Mouse (Mus musculus) frontal cortex, postnatal 25 days (tissue): ENCODE results near the gene Asap3.
A peak's percentile ranks its signal among the peaks of the same experiment; 100 is the strongest.

Experiments used
- DNase-seq, 2 experiments: peaks; one replicate each; pipeline ENCODE4 v3.0.0; 2022; ENCODE audit warnings: low spot score in 2 of 2

The Asap3 gene

DNA sequence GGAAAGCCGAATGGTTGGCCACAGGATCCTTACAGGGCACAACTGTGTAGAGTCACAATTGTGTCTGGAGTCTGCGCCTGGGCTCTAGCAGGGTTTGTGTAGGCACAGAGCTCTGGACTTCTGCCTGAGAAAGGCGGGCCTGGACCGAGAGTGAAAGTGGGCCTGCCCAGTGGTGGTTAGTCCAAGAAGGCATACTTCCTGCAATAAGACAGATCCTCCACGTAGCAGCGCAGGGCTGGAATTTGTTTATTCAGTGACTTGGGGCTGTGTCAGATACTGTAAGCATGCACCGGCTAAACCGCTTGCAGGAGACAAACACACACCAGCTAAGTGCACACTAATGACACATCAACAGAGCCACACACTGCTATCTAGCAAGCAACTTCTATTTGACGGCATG, 43.6 kb downstream of the Asap3 start:
- no peak for DNase-seq

GRCm38 (mm10) chr4:136255919-136256318, 49.8 kb downstream of the Asap3 start:
- DNase-seq, result no peak

DNA sequence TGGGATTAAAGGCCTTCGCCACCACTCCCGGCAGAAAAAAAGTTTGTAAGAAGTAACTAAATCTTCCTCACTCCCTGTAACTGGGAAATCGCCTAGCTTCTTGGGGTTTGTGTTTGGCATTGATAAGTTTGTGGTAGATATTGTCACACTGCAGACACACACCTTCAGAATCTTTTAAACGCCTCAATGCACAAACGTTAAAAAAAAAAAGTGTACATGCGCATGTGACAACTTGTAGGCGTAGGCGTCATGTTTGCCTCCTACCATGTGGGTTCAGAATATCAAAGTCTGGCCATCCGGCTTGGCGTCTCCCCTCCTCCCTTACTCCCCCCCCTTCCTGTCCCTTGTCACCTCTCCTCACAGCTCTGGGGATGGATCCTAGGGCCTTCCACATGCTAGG, 50.5 kb downstream of the Asap3 start:
- no peak for DNase-seq

GRCm38 (mm10) chr4:136259916-136260315, 53.8 kb downstream of the Asap3 start:
- DNase-seq, result no peak

- peak; percentile 72 to 82 for DNase-seq
Observed at GRCm38 (mm10) chr4:136260491-136261180, 54.5 kb downstream of the Asap3 start.

- no peak for DNase-seq
Observed at GRCm38 (mm10) chr4:136261912-136262311, 55.7 kb downstream of the Asap3 start.

GRCm38 (mm10) chr4:136263555-136263954, 57.4 kb downstream of the Asap3 start:
- DNase-seq, result no peak

- DNase-seq, result no peak
Observed at GRCm38 (mm10) chr4:136266716-136267343, 60.7 kb downstream of the Asap3 start.

DNA sequence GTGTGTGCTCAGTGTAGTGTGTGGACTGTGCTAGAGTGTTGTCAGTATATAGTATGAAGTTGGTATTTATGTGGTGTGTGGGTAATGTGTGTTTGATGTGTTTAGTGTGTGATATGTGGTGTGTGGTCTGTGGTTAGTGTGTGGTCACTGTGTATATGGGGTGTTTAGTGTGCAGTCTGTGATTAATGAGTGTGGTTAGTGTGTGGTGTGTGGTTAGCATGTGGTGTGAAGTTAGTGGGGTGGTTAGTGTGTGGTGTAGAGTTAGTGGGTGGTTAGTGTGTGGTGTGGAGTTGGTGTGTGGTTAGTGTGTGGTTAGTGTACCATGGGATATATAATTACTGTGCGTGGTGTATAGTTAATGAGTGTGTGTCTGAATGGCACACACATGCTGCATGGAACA, 62.7 kb downstream of the Asap3 start:
- DNase-seq, result no peak

- DNase-seq, result no peak
Observed at GRCm38 (mm10) chr4:136270648-136271047, 64.5 kb downstream of the Asap3 start.

GRCm38 (mm10) chr4:136281097-136281496, 74.9 kb downstream of the Asap3 start:
- no peak for DNase-seq

- peak in 1 of 2 experiments; percentile 31 for DNase-seq
Observed at GRCm38 (mm10) chr4:136281611-136282010, 75.4 kb downstream of the Asap3 start.

DNA sequence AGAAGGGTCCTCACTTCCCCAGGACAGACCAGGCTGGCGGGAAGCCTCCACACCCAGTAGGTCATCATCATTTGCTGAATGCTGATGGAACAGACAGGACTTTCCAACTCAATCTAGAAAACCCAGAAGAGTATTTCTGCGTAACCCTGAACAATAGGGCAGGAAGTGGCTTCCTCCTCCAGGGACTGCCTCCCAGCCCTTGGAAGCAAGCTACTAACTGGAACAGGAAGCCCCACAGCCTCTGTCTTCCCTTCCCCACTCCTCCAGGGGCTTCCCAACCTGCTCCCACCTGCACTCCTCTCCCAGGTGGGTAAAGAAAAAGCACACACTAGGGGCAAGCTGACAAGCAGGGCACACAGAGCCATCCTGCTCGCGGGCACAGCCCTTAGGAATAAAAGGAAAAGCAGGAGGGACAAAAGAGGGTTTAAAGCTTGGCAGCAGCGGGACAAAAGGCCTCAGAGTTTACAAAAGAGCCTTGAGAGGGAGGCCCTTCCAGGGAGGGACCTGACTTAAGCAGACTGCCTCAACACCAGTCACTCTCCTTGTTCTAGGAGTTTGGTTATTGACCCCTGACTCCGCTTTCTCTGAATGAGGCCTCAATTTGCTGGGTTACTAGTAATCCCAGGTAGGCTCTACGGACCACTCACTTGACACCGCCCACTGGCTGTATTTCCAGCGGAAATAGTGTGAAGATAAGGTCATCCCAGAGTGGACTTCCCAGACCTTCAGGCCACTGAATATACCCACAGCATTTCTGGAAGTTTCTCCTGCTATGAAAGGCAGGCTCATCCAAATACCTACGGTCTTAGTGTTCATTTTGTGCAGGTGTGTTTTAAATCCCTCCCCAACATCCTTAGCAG, 76.7 kb downstream of the Asap3 start:
- DNase-seq, result no peak

GRCm38 (mm10) chr4:136283783-136284182, 77.6 kb downstream of the Asap3 start:
- DNase-seq, result no peak

GRCm38 (mm10) chr4:136284455-136284854, 78.3 kb downstream of the Asap3 start, which contains the start of gene Zfp46:
Gene Zfp46, plus strand, starts transcription at chr4:136284683.
- peak; percentile 51 to 76 for DNase-seq

DNA sequence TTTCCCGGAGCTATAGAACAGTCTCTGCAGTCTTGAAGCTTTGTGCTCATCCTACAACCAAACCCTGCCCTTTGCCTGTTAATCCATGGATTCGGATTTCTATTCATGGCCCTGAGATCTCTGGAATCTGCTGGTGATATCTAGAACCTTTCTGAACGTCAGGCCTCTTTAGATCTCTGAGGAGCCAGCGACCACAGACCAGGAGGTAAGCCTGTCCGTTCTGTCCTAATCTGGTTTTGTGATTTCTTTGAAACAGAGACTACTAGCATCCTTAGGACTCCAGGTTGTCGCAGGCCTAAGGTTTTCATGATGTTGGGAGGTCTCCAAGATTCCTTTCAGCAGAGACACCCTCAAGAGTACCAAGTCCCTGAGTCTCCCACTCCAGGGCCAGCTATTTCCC, 78.7 kb downstream of the Asap3 start:
- DNase-seq, result no peak

- DNase-seq, result peak; percentile 78 to 87
Observed at GRCm38 (mm10) chr4:136285348-136285810, 79.2 kb downstream of the Asap3 start.

GRCm38 (mm10) chr4:136285811-136286371, 79.7 kb downstream of the Asap3 start:
- peak; percentile 88 to 89 for DNase-seq

DNA sequence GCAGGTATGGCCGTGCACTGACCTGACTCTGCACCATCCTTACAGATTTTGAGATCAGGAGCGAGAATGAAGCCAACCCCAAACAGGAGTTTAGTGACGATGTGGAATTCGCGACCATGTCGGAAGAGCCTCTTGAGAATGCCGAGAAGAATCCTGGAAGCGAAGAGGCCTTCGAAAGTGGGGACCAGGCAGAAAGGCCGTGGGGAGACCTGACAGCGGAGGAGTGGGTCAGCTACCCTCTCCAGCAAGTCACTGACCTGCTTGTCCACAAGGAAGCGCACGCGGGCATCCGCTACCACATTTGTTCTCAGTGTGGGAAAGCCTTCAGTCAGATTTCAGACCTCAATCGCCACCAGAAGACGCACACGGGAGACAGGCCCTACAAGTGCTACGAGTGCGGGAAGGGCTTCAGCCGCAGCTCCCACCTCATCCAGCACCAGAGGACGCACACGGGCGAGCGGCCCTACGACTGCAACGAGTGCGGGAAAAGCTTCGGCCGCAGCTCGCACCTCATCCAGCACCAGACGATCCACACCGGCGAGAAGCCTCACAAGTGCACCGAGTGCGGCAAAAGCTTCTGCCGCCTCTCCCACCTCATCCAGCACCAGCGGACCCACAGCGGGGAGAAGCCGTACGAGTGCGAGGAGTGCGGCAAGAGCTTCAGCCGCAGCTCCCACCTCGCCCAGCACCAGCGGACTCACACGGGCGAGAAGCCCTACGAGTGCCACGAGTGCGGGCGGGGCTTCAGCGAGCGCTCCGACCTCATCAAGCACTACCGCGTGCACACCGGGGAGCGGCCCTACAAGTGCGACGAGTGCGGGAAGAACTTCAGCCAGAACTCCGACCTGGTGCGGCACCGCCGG, 84.0 kb downstream of the Asap3 start:
- DNase-seq, result no peak

DNA sequence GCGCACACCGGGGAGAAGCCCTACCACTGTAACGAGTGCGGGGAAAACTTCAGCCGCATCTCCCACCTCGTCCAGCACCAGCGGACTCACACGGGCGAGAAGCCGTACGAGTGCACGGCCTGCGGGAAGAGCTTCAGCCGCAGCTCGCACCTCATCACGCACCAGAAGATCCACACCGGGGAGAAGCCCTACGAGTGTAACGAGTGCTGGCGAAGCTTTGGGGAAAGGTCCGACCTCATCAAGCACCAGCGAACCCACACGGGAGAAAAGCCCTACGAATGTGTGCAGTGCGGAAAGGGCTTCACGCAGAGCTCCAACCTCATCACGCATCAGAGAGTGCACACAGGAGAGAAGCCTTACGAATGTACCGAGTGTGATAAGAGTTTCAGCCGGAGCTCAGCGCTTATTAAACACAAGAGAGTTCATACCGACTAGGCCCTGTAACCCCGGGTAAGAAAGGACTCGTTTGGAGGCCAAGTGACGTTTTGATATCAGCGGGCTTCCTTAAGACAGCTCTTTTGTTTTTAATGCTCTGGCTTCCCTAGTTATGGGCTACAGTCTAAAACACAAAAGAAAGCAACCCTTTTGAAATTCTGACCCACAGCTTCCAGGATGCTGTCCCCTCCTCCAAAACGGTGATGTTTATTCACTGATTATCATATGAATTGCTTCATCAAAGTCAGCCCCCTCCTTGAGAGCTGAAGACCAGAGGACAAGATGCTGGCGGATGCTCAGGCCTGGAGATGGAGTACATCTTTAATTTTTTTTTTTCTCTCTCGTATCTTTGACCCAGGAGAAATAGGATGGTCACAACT, 84.8 kb downstream of the Asap3 start:
- no peak for DNase-seq
